Mouse (Mus musculus) heart, adult 2 months (tissue): ENCODE results near the gene Epn3.

ENCODE experiments used
- CTCF ChIP-seq: fragments of 200-600 bp; IDR thresholded peaks from 2 replicates; pipeline ENCODE4 v1.8.1; 2022; ENCODE audit warnings: antibody characterized with exemption, mild to moderate bottlenecking, moderate library complexity
- POLR2A ChIP-seq: fragments of 200-500 bp; IDR thresholded peaks from 2 replicates; pipeline ENCODE4 v1.6.1; 2011; ENCODE audit warnings: mild to moderate bottlenecking, low read depth, low read length, control low read depth; ENCODE audit not compliant: insufficient read depth

DNA sequence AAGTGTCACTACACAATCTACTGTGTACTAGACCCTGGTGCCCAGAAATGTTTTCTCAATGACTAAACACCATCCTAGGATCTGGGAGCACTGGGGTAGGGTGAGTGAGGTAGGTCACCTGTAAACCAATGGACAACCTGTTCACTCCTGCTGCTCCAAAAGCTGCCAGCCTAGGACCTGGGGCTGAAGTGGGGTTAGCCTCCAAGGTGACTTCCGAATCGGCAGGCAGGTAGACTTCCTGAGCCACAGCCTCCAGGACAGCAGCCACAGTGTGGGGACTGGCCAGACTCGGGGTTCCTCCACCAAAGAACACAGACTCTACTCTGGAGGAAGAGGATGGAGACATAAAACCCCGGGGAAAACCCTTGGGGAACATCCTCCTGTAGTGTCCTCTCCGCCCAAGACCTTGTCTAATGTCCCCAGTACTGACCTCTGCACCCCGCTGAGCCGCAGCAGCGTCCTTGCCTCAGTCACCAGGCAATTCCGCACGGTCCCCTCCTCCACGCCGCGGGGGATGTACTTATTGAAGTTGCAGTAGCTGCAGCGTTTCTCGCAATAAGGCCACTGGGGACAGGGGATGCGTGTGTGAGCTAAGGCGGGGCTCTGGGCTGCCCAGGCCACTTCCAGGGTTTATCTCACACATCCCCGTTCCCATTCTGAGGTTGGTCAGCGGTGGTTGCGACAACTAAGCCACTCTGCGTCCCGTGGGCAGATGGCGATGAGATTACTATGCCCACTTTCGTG, 48.4 kb upstream of the Epn3 start:
- TF ChIP-seq CTCF (no peak), POLR2A (no peak)
